Mouse (Mus musculus) left cerebral cortex, adult 8-10 months (tissue): ENCODE results near the gene Lmbr1. TPM values are rescaled to one million over a fixed set of nuclear protein-coding genes. Genes with fewer than 3 reads are reported as not detected.
A peak's percentile ranks its signal among the peaks of the same experiment; 100 is the strongest.
"Not testable (repeated sequence)": the region's sequence is repeated elsewhere in the genome, so short reads cannot be mapped to it uniquely, and the experiment has no call there.

Source experiments
- DNase-seq, 2 experiments: peaks; one replicate each; pipeline ENCODE4 v3.0.0; 2022; ENCODE audit warnings: low spot score in 2 of 2
- total RNA-seq, 4 experiments: library from RNA; stranded (reverse); gene quantifications; 2 replicates each; pipeline ENCODE4 v1.2.4; 2022

Gene Lmbr1
- 10 to 100 TPM; 28.6 to 37.1 (median 32.1) TPM for total RNA-seq

- peak; percentile 87 to 91 for DNase-seq
These were observed at the start of gene Lmbr1 for GRCm38 (mm10) chr5:29378298-29379036. Gene Lmbr1, minus strand, starts transcription at chr5:29378390.

GRCm38 (mm10) chr5:29423330-29423729 lies 45.1 kb upstream of the Lmbr1 start:
- DNase-seq: not testable (repeated sequence)

- no peak for DNase-seq
These were observed 34.9 kb upstream of the Lmbr1 start for GRCm38 (mm10) chr5:29413041-29413440.

GRCm38 (mm10) chr5:29410854-29411253 lies 32.7 kb upstream of the Lmbr1 start:
- DNase-seq: no peak

- no peak for DNase-seq
These were observed 20.2 kb upstream of the Lmbr1 start for GRCm38 (mm10) chr5:29398427-29398826.

GRCm38 (mm10) chr5:29388944-29389765 lies 11.0 kb upstream of the Lmbr1 start:
- peak; percentile 13 to 69 for DNase-seq

GRCm38 (mm10) chr5:29388181-29388943 lies 10.2 kb upstream of the Lmbr1 start:
- DNase-seq: no peak

GRCm38 (mm10) chr5:29387591-29387990 lies 9.4 kb upstream of the Lmbr1 start:
- no peak for DNase-seq

GRCm38 (mm10) chr5:29382776-29383175 lies 4.6 kb upstream of the Lmbr1 start:
- DNase-seq: no peak

- no peak for DNase-seq
These were observed 1.9 kb upstream of the Lmbr1 start for GRCm38 (mm10) chr5:29380091-29380490.

GRCm38 (mm10) chr5:29377590-29378297 lies 446 bp downstream of the Lmbr1 start:
- DNase-seq: peak; percentile 9 to 25

- DNase-seq: no peak
These were observed 14.7 kb downstream of the Lmbr1 start for GRCm38 (mm10) chr5:29363511-29363910.

GRCm38 (mm10) chr5:29335836-29336235 lies 42.4 kb downstream of the Lmbr1 start:
- no peak for DNase-seq

GRCm38 (mm10) chr5:29322503-29322902 lies 55.7 kb downstream of the Lmbr1 start:
- no peak for DNase-seq

- DNase-seq: no peak
These were observed 69.0 kb downstream of the Lmbr1 start for GRCm38 (mm10) chr5:29309191-29309590.

- peak in 1 of 2 experiments; percentile 25 for DNase-seq
These were observed 85.0 kb downstream of the Lmbr1 start for GRCm38 (mm10) chr5:29293194-29293593.

GRCm38 (mm10) chr5:29290110-29290509 lies 88.1 kb downstream of the Lmbr1 start:
- DNase-seq: no peak

- DNase-seq: no peak
These were observed 88.5 kb downstream of the Lmbr1 start for GRCm38 (mm10) chr5:29289703-29290102.

- no peak for DNase-seq
These were observed 97.1 kb downstream of the Lmbr1 start for GRCm38 (mm10) chr5:29281081-29281480.

- DNase-seq: no peak
These were observed 103.4 kb downstream of the Lmbr1 start for GRCm38 (mm10) chr5:29274746-29275145.

- DNase-seq: no peak
These were observed 104.8 kb downstream of the Lmbr1 start for GRCm38 (mm10) chr5:29273426-29273825.
